Mouse (Mus musculus): ENCODE measurements around the gene Gbe1. TPM values are rescaled to one million over a fixed set of nuclear protein-coding genes. Genes with fewer than 3 reads are reported as not detected.

Gbe1 gene
- polyA plus RNA-seq (2012; rRNA removed): 7.4 and 10.7 TPM in 2 replicates

DNA sequence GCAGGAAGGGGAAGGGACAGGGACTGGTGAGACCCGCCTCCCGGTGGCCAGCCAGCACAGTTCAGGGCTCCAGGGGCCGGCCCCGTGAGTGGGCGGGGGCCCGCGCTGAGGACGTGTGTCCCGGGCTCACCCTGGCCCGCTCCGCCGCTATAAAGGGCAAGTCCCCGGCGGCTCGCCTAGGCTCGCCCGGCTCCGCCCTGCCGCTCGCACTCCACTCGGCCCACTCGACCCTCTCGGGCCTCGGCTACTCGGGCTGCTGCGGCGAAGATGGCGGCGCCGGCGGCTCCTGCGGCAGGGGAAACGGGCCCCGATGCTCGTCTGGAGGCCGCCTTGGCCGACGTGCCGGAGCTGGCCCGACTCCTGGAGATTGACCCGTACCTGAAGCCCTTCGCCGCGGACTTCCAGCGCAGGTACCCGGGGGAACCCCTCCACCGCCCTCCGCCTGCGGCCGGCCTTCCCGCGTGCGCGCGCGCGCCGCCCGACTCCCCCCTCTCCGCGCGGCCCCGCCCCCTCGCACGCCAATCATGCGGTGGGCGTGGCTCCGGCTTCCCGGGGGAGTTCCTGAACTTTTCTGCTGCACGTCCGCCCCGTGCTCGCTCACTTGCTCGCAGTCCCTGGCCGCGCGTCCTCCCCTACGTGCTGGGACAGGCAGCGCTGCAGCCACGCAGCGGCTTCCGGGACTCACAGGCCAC is at the start of gene Gbe1:
Gene Gbe1, plus strand, starts transcription at position 64 of the 692 bp plus-strand sequence.
- peaks cover 2% of the 10 kb centered on the region; the same call in 1 of the 2 replicates for H3K4me1 ChIP-seq (ENCODE audit: control insufficient read depth, insufficient read depth, low read length)
- peak; percentile 86 for TF ChIP-seq POLR2A (IDR thresholded peaks at IDR 0.05; ENCODE audit: extremely low read depth, insufficient read depth, low read length)
- TF ChIP-seq CTCF (IDR thresholded peaks at IDR 0.05; ENCODE audit: extremely low read depth, insufficient read depth, low read length): no peak
- peak within 1 kb of the TSS; percentile 86 for H3K4me3 ChIP-seq (ENCODE audit: insufficient read depth, low read length)
- peak within 1 kb of the TSS; percentile 96 for H3K27ac ChIP-seq (ENCODE audit: insufficient read depth, low read length)

DNA sequence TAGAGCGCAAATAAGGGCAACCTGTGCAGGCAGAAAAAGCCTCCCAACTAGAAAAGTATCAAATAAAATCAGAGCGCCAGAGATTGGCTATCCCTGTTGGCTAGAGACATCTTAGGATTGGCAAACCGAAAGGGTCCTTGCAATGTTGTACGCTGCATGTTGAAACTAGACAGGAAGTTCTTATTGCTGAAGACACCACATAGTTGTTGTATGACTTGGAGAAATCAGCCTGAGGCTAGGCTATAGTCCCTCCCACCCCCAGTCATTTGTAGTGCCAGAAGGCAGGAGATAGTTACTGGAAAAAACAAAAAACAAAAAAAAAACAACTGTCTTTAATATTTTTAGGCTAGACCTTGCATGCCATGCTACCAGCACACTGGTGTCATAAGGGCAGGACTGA is 3.1 kb upstream of the Gbe1 start:
- peaks cover 2% of the 10 kb centered on the region; the same call in 1 of the 2 replicates for H3K4me1 ChIP-seq (ENCODE audit: control insufficient read depth, insufficient read depth, low read length)
- no peak for TF ChIP-seq POLR2A (IDR thresholded peaks at IDR 0.05; ENCODE audit: extremely low read depth, insufficient read depth, low read length)
- no peak for TF ChIP-seq CTCF (IDR thresholded peaks at IDR 0.05; ENCODE audit: extremely low read depth, insufficient read depth, low read length)
- no peak overlapping the region for H3K27ac ChIP-seq (ENCODE audit: insufficient read depth, low read length)
- no peak overlapping the region for H3K4me3 ChIP-seq (ENCODE audit: insufficient read depth, low read length)

- peaks cover 2% of the 10 kb centered on the region; the same call in 1 of the 2 replicates for H3K4me1 ChIP-seq (ENCODE audit: control insufficient read depth, insufficient read depth, low read length)
- peak overlapping the region; percentile 86 for H3K4me3 ChIP-seq (ENCODE audit: insufficient read depth, low read length)
- TF ChIP-seq POLR2A (IDR thresholded peaks at IDR 0.05; ENCODE audit: extremely low read depth, insufficient read depth, low read length) (no peak), CTCF (IDR thresholded peaks at IDR 0.05; ENCODE audit: extremely low read depth, insufficient read depth, low read length) (no peak)
- H3K27ac ChIP-seq (ENCODE audit: insufficient read depth, low read length): peak overlapping the region; percentile 96; the same call in 1 of the 2 replicates
Observed at GRCm38 (mm10) chr16:70313496-70313885, 258 bp upstream of the Gbe1 start.

DNA sequence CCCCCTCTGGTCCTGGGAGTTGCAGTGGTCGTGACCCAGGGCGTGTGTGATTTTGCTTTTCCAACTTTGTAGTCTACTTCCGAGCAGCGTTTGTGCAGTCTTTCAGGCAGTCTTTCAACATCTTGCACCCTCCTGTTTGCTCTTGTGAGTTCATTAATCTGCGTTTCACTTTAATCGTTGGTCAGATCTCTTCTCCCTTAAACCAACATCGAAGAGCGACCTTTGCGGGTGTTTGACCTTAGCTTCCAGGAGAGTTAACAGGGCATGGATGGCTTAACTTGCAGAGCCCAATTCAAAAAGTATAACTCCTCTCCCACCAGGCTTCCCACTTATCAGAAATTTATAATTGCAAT is 805 bp downstream of the Gbe1 start:
- peaks cover 2% of the 10 kb centered on the region; the same call in 1 of the 2 replicates for H3K4me1 ChIP-seq (ENCODE audit: control insufficient read depth, insufficient read depth, low read length)
- H3K27ac ChIP-seq (ENCODE audit: insufficient read depth, low read length): peak overlapping the region; percentile 53; the same call in 1 of the 2 replicates
- TF ChIP-seq POLR2A (IDR thresholded peaks at IDR 0.05; ENCODE audit: extremely low read depth, insufficient read depth, low read length) (no peak), CTCF (IDR thresholded peaks at IDR 0.05; ENCODE audit: extremely low read depth, insufficient read depth, low read length) (no peak)
- H3K4me3 ChIP-seq (ENCODE audit: insufficient read depth, low read length): peak overlapping the region; percentile 86

DNA sequence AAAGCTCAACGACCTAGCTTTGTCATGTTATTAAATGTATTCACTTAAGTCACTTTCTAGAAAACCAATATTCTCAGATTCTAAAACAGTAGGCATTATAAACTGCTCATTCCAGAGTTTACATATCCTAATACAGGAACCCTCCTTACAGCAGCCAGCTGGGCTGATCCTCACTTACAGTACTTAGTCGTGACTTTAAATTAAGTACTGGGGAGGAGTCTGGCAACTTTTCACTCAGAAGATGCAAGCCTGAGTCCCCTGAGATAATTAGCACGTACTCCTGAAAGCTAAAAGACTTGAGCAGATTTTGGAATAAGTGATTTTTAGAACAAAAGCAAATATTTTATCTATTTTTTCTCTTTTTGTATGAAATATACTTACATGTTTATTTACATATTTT is 1.5 kb downstream of the Gbe1 start:
- Histone ChIP-seq H3K27ac (ENCODE audit: insufficient read depth, low read length) (no peak overlapping the region), H3K4me1 (ENCODE audit: control insufficient read depth, insufficient read depth, low read length) (peaks cover 2% of the 10 kb centered on the region; the same call in 1 of the 2 replicates), H3K4me3 (ENCODE audit: insufficient read depth, low read length) (no peak overlapping the region; the same call in 1 of the 2 replicates)
- TF ChIP-seq POLR2A (IDR thresholded peaks at IDR 0.05; ENCODE audit: extremely low read depth, insufficient read depth, low read length) (no peak), CTCF (IDR thresholded peaks at IDR 0.05; ENCODE audit: extremely low read depth, insufficient read depth, low read length) (no peak)

DNA sequence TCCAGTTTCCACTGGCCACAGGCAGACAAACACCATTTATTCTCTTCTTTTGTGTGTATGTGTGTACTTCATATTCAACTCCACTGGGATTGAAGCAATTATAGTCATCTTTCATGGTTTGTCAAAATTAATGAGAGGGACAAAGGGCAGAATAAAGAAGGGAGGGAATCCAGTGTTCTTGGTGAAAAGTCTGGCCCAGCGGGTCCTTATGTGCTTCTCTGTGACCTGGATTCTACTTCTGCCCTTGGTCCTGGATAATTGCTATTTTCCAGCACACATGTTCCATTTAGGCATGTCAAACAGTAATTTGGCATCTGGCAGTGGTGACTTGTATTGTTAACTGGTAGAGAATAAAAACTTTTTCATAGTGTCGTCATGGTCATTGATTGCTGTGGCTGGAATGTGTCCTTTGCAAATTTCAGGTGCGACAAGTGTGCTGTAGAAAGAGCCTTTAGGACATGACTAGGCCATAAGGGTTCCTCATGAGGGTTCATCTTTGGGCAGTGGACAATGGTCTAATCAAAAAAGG is 2.2 kb downstream of the Gbe1 start:
- H3K4me3 ChIP-seq (ENCODE audit: insufficient read depth, low read length): no peak overlapping the region
- no peak for TF ChIP-seq POLR2A (IDR thresholded peaks at IDR 0.05; ENCODE audit: extremely low read depth, insufficient read depth, low read length)
- TF ChIP-seq CTCF (IDR thresholded peaks at IDR 0.05; ENCODE audit: extremely low read depth, insufficient read depth, low read length): no peak
- no peak overlapping the region for H3K27ac ChIP-seq (ENCODE audit: insufficient read depth, low read length)
- H3K4me1 ChIP-seq (ENCODE audit: control insufficient read depth, insufficient read depth, low read length): peaks cover 2% of the 10 kb centered on the region; the same call in 1 of the 2 replicates

DNA sequence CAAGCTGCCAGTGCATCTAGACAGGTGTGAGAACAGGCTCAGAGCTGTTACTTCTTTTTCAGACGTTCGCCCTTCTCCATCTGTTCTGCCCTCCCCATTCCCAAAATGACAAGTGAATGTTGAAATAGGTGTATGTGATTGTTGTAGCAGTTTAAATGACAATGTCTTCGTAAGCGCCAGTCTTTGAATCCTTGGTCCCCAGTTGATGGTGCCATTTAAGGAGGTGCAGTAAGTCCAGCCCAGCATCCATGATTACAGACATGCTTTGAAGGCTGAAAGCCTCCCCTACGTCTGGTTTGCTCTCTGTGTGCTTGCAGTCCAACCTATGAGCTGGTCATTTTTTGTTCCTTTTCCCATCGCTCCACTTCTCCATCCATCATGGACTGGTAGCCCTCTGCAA is 5.6 kb downstream of the Gbe1 start:
- H3K27ac ChIP-seq (ENCODE audit: insufficient read depth, low read length): no peak overlapping the region
- H3K4me3 ChIP-seq (ENCODE audit: insufficient read depth, low read length): no peak overlapping the region
- no peaks in the 10 kb centered on the region for H3K4me1 ChIP-seq (ENCODE audit: control insufficient read depth, insufficient read depth, low read length)
- TF ChIP-seq CTCF (IDR thresholded peaks at IDR 0.05; ENCODE audit: extremely low read depth, insufficient read depth, low read length): no peak
- TF ChIP-seq POLR2A (IDR thresholded peaks at IDR 0.05; ENCODE audit: extremely low read depth, insufficient read depth, low read length): no peak

GRCm38 (mm10) chr16:70320612-70321280 is 7.0 kb downstream of the Gbe1 start:
- H3K27ac ChIP-seq (ENCODE audit: insufficient read depth, low read length): no peak overlapping the region
- H3K4me3 ChIP-seq (ENCODE audit: insufficient read depth, low read length): no peak overlapping the region
- H3K4me1 ChIP-seq (ENCODE audit: control insufficient read depth, insufficient read depth, low read length): no peaks in the 10 kb centered on the region
- TF ChIP-seq CTCF (IDR thresholded peaks at IDR 0.05; ENCODE audit: extremely low read depth, insufficient read depth, low read length): no peak
- no peak for TF ChIP-seq POLR2A (IDR thresholded peaks at IDR 0.05; ENCODE audit: extremely low read depth, insufficient read depth, low read length)

DNA sequence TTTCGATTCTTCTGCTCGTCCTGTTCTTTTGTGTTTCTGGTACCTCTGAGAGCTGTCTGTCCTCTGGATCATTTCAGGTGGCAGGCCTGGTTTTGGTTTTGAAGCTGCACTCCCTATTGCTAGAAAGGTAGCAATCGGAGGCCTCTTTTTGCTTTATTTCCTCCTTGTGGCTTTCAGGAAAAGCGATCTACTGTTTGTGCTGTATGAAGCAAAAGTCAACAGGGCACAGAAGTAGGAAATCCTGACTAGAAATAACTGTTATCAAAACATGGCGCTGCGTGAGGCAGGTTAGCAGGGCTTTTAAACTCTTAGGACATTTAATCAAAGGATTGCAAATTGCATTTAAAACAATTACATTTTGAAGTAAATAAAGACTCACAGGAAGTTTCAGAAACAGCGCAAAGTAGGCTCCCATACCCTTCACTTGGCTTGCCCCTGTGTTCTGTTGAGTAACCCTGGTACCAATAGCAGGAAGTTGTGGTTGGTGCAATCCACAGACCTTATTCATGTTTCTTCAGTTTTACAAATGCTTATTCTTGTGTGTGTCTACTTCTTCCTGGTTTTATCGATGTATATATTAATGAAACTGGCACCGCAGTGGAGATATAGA is 12.7 kb downstream of the Gbe1 start:
- Histone ChIP-seq H3K4me1 (ENCODE audit: control insufficient read depth, insufficient read depth, low read length) (no peaks in the 10 kb centered on the region; the same call in 1 of the 2 replicates), H3K4me3 (ENCODE audit: insufficient read depth, low read length) (no peak overlapping the region), H3K27ac (ENCODE audit: insufficient read depth, low read length) (peak overlapping the region; percentile 81)
- no peak for TF ChIP-seq CTCF (IDR thresholded peaks at IDR 0.05; ENCODE audit: extremely low read depth, insufficient read depth, low read length)
